14 mouse cellular contexts compared by ENCODE assay signal in genomic region chr1:161196364-161196763, GRCm38 (mm10). TPM values are rescaled to one million over a fixed set of nuclear protein-coding genes. Genes with fewer than 3 reads are reported as not detected.
A peak's percentile ranks its signal among the peaks of the same experiment; 100 is the strongest.
DNase-seq lines count a peak whose midpoint lies in the region; ATAC-seq and TF ChIP-seq lines count a peak whose summit lies in the region.
"Not testable (repeated sequence)": the region's sequence is repeated elsewhere in the genome, so short reads cannot be mapped to it uniquely, and the experiment has no call there.
"Had no signal": no experiment of that assay in that cellular context is flagged by ENCODE, and none has a peak within 500 bp of the region (broad histone marks: within the 10 kb centered on the region; RNA-seq: fewer than 3 reads in every experiment).

No protein-coding gene starts in this region.

- H3K9me3 ChIP-seq in ES-Bruce4 (replicated peaks; ENCODE audit: control insufficient read depth, insufficient read depth, low read length, poor library complexity, severe bottlenecking); embryonic facial prominence, embryonic 15.5 days (replicated peaks); hindbrain, embryonic 11.5 days (ENCODE audit: control insufficient read depth, low read length); kidney, embryonic 14.5 days (ENCODE audit: control insufficient read depth, low read length); liver, embryonic 11.5 days (ENCODE audit: control insufficient read depth, low read length); midbrain, embryonic 10.5 days (replicated peaks); neural tube, embryonic 14.5 days (ENCODE audit: control insufficient read depth, low read length): not testable (repeated sequence)

- WGBS in embryonic facial prominence, embryonic 15.5 days: 49% methylated on average over 11 of the region's 11 CpGs
- WGBS in hindbrain, embryonic 11.5 days: 55% methylated on average over 11 of the region's 11 CpGs
- 55% methylated on average over 11 of the region's 11 CpGs for WGBS in kidney, embryonic 14.5 days
- 57% methylated on average over 11 of the region's 11 CpGs for WGBS in liver, embryonic 11.5 days
- 65% methylated on average over 11 of the region's 11 CpGs for WGBS in midbrain, embryonic 10.5 days
- WGBS in neural tube, embryonic 14.5 days: 41% methylated on average over 11 of the region's 11 CpGs

- not testable (repeated sequence) for H3K27ac ChIP-seq in ES-Bruce4 (ENCODE audit: insufficient read depth, low read length); hindbrain, embryonic 11.5 days (ENCODE audit: low read depth, low read length); kidney, embryonic 14.5 days (ENCODE audit: low read depth, low read length); liver, embryonic 11.5 days (ENCODE audit: low read depth, low read length); neural tube, embryonic 14.5 days (ENCODE audit: low read depth, low read length)
- H3K27ac ChIP-seq in embryonic facial prominence, embryonic 15.5 days (replicated peaks): peak overlapping the region; percentile 89
- H3K27ac ChIP-seq in gastrocnemius, adult 2 months: peak overlapping the region; percentile 67
- peak overlapping the region; percentile 78; the same call in 1 of the 2 replicates for H3K27ac ChIP-seq in midbrain, embryonic 10.5 days (replicated peaks)

- not testable (repeated sequence) for TF ChIP-seq CTCF in ES-Bruce4 (IDR thresholded peaks at IDR 0.05; ENCODE audit: low read depth, low read length); gastrocnemius, adult 2 months (IDR thresholded peaks at IDR 0.05)

- H3K4me3 ChIP-seq in ES-Bruce4 (ENCODE audit: low read depth, low read length): peak overlapping the region; percentile 65
- peak overlapping the region; percentile 47 for H3K4me3 ChIP-seq in embryonic facial prominence, embryonic 15.5 days (replicated peaks)
- H3K4me3 ChIP-seq in gastrocnemius, adult 2 months: peak overlapping the region; percentile 79
- not testable (repeated sequence) for H3K4me3 ChIP-seq in hindbrain, embryonic 11.5 days (ENCODE audit: low read depth, low read length)
- peak overlapping the region; percentile 48; the same call in 1 of the 2 replicates for H3K4me3 ChIP-seq in kidney, embryonic 14.5 days (ENCODE audit: low read length)
- H3K4me3 ChIP-seq in liver, embryonic 11.5 days (ENCODE audit: low read depth, low read length): peak overlapping the region; percentile 56; the same call in 1 of the 2 replicates
- H3K4me3 ChIP-seq in midbrain, embryonic 10.5 days: peak overlapping the region; percentile 60
- peak overlapping the region; percentile 30 for H3K4me3 ChIP-seq in neural tube, embryonic 14.5 days (ENCODE audit: low read depth, low read length)

- not testable (repeated sequence) for TF ChIP-seq POLR2A in ES-Bruce4 (IDR thresholded peaks at IDR 0.05; ENCODE audit: insufficient read depth, low read length)

- TF ChIP-seq EP300 in ES-Bruce4 (IDR thresholded peaks at IDR 0.05; ENCODE audit: insufficient read depth, low read depth, low read length): not testable (repeated sequence)

- not testable (repeated sequence) for ATAC-seq in embryonic facial prominence, embryonic 15.5 days (ENCODE audit: insufficient number of reproducible peaks, low FRiP score, low TSS enrichment, low read depth); hindbrain, embryonic 11.5 days (ENCODE audit: low FRiP score); kidney, embryonic 14.5 days (ENCODE audit: low FRiP score, low TSS enrichment); liver, embryonic 11.5 days (replicated peaks; ENCODE audit: low FRiP score)
- ATAC-seq in neural tube, embryonic 14.5 days (ENCODE audit: low read depth): peak; percentile 12

- not testable (repeated sequence) for H3K9ac ChIP-seq in ES-Bruce4 (ENCODE audit: low read depth, poor library complexity, severe bottlenecking); embryonic facial prominence, embryonic 15.5 days; hindbrain, embryonic 11.5 days (ENCODE audit: low read depth, low read length); kidney, embryonic 14.5 days (ENCODE audit: low read depth, low read length); neural tube, embryonic 14.5 days (replicated peaks; ENCODE audit: low read depth, low read length)
- peak overlapping the region; percentile 70; the same call in 1 of the 2 replicates for H3K9ac ChIP-seq in liver, embryonic 11.5 days (ENCODE audit: low read depth, low read length)

- H3K4me2 ChIP-seq in embryonic facial prominence, embryonic 15.5 days (replicated peaks): peak overlapping the region; percentile 59
- H3K4me2 ChIP-seq in hindbrain, embryonic 11.5 days (replicated peaks; ENCODE audit: low read depth, low read length): peak overlapping the region; percentile 51; the same call in 1 of the 2 replicates
- peak overlapping the region; percentile 74 for H3K4me2 ChIP-seq in kidney, embryonic 14.5 days (replicated peaks; ENCODE audit: low read depth, low read length)
- H3K4me2 ChIP-seq in liver, embryonic 11.5 days: peak overlapping the region; percentile 83
- H3K4me2 ChIP-seq in neural tube, embryonic 14.5 days (ENCODE audit: low read depth, low read length): peak overlapping the region; percentile 58

- H3K27me3 ChIP-seq in ES-Bruce4 (ENCODE audit: control insufficient read depth, insufficient read depth, low read length, poor library complexity, severe bottlenecking); embryonic facial prominence, embryonic 15.5 days; hindbrain, embryonic 11.5 days (ENCODE audit: control insufficient read depth, insufficient read depth, low read length); kidney, embryonic 14.5 days (ENCODE audit: control insufficient read depth, insufficient read depth, low read length); liver, embryonic 11.5 days (replicated peaks; ENCODE audit: control insufficient read depth, insufficient read depth, low read length); midbrain, embryonic 10.5 days (ENCODE audit: low read depth, poor library complexity, severe bottlenecking); neural tube, embryonic 14.5 days (ENCODE audit: control insufficient read depth, insufficient read depth, low read length): not testable (repeated sequence)

- not testable (repeated sequence) for H3K4me1 ChIP-seq in ES-Bruce4 (ENCODE audit: control insufficient read depth, insufficient read depth, low read length); embryonic facial prominence, embryonic 15.5 days; hindbrain, embryonic 11.5 days (replicated peaks; ENCODE audit: control insufficient read depth, insufficient read depth, low read length); kidney, embryonic 14.5 days (ENCODE audit: control insufficient read depth, insufficient read depth, low read length); liver, embryonic 11.5 days (replicated peaks; ENCODE audit: control insufficient read depth, insufficient read depth, low read length); midbrain, embryonic 10.5 days; neural tube, embryonic 14.5 days (ENCODE audit: control insufficient read depth, insufficient read depth, low read length)

- intact Hi-C loops in gastrocnemius, adult 2 months (cut with DNase I): loop anchor here (5.0 kb wide), 3 partner anchors 64 to 454 kb away; partner anchors contain the start of gene Klhl20

- not testable (repeated sequence) for DNase-seq in gastrocnemius, adult 2 months; hindbrain, embryonic 11.5 days (ENCODE audit: low spot score); liver, embryonic 11.5 days (ENCODE audit: low spot score); midbrain, embryonic 10.5 days (ENCODE audit: low spot score)

- H3K36me3 ChIP-seq in ES-Bruce4 (ENCODE audit: control insufficient read depth, insufficient read depth, low read length, poor library complexity, severe bottlenecking); embryonic facial prominence, embryonic 15.5 days; hindbrain, embryonic 11.5 days (ENCODE audit: control insufficient read depth, insufficient read depth, low read length); kidney, embryonic 14.5 days (ENCODE audit: control insufficient read depth, insufficient read depth, low read length); liver, embryonic 11.5 days (ENCODE audit: control insufficient read depth, insufficient read depth, low read length); midbrain, embryonic 10.5 days; neural tube, embryonic 14.5 days (ENCODE audit: control insufficient read depth, insufficient read depth, low read length): not testable (repeated sequence)

RNA-seq across cellular contexts. Expression of gene Tex50, which starts 37.2 kb away (rescaled TPM):
- polyA plus RNA-seq in ES-Bruce4 (2011; ENCODE audit: insufficient read depth, insufficient read length, low read depth, missing spikeins): 0.64 TPM in 1 of 2 replicates, not detected in the other
- polyA plus RNA-seq in embryonic facial prominence, embryonic 15.5 days (2015; fragmentation: Nextera tagmentation; extraction: Ambion mirVana): 0.23 TPM in 1 of 2 replicates, not detected in the other
- not detected for total RNA-seq in gastrocnemius, adult 2 months (2021)
- not detected in 2 replicates for polyA plus RNA-seq in hindbrain, embryonic 11.5 days (2014; fragmentation: Nextera tagmentation; extraction: Ambion mirVana)
- 0.45 and 0.63 TPM in 2 replicates for polyA plus RNA-seq in kidney, embryonic 14.5 days (2014; fragmentation: Nextera tagmentation; extraction: Ambion mirVana)
- not detected in 2 replicates for polyA plus RNA-seq in liver, embryonic 11.5 days (2014; fragmentation: Nextera tagmentation; extraction: Ambion mirVana)
- polyA plus RNA-seq in midbrain, embryonic 10.5 days (2016; fragmentation: Nextera tagmentation; extraction: Ambion mirVana): 0.16 and 0.22 TPM in 2 replicates
- polyA plus RNA-seq in neural tube, embryonic 14.5 days (2014; fragmentation: Nextera tagmentation; extraction: Ambion mirVana): 0.22 and 0.58 TPM in 2 replicates
- total RNA-seq: gastrocnemius, adult 18-20 months; heart, postnatal 10 days; layer of hippocampus, postnatal 10 days; left cerebral cortex, postnatal 4 days; megakaryocyte progenitor cell, adult 5-6 weeks had no signal

RNA-seq across cellular contexts. Expression of gene Ankrd45, which starts 53.9 kb away (rescaled TPM):
- polyA plus RNA-seq in ES-Bruce4 (2011; ENCODE audit: insufficient read depth, insufficient read length, low read depth, missing spikeins): 3.1 and 3.3 TPM in 2 replicates
- polyA plus RNA-seq in embryonic facial prominence, embryonic 15.5 days (2015; fragmentation: Nextera tagmentation; extraction: Ambion mirVana): 2.1 and 3.8 TPM in 2 replicates
- not detected for total RNA-seq in gastrocnemius, adult 2 months (2021)
- 4.6 and 5.9 TPM in 2 replicates for polyA plus RNA-seq in hindbrain, embryonic 11.5 days (2014; fragmentation: Nextera tagmentation; extraction: Ambion mirVana)
- polyA plus RNA-seq in kidney, embryonic 14.5 days (2014; fragmentation: Nextera tagmentation; extraction: Ambion mirVana): 5.1 and 5.9 TPM in 2 replicates
- polyA plus RNA-seq in liver, embryonic 11.5 days (2014; fragmentation: Nextera tagmentation; extraction: Ambion mirVana): 0.53 and 0.74 TPM in 2 replicates
- polyA plus RNA-seq in midbrain, embryonic 10.5 days (2016; fragmentation: Nextera tagmentation; extraction: Ambion mirVana): 5.2 and 5.7 TPM in 2 replicates
- 24.6 and 28.3 TPM in 2 replicates for polyA plus RNA-seq in neural tube, embryonic 14.5 days (2014; fragmentation: Nextera tagmentation; extraction: Ambion mirVana)
- total RNA-seq: gastrocnemius, adult 18-20 months; megakaryocyte progenitor cell, adult 5-6 weeks had no signal
- polyA plus RNA-seq: activated CD4-positive, CD25-positive, alpha-beta regulatory T cell, adult 4 months had no signal

RNA-seq across cellular contexts. Expression of gene Prdx6, which starts 54.7 kb away (rescaled TPM):
- 326 and 342 TPM in 2 replicates for polyA plus RNA-seq in ES-Bruce4 (2011; ENCODE audit: insufficient read depth, insufficient read length, low read depth, missing spikeins)
- 342 and 372 TPM in 2 replicates for polyA plus RNA-seq in embryonic facial prominence, embryonic 15.5 days (2015; fragmentation: Nextera tagmentation; extraction: Ambion mirVana)
- total RNA-seq in gastrocnemius, adult 2 months (2021): 100 to 1,000 TPM; 104 to 168 TPM
- 451 and 491 TPM in 2 replicates for polyA plus RNA-seq in hindbrain, embryonic 11.5 days (2014; fragmentation: Nextera tagmentation; extraction: Ambion mirVana)
- 526 and 601 TPM in 2 replicates for polyA plus RNA-seq in kidney, embryonic 14.5 days (2014; fragmentation: Nextera tagmentation; extraction: Ambion mirVana)
- polyA plus RNA-seq in liver, embryonic 11.5 days (2014; fragmentation: Nextera tagmentation; extraction: Ambion mirVana): 744 and 826 TPM in 2 replicates
- polyA plus RNA-seq in midbrain, embryonic 10.5 days (2016; fragmentation: Nextera tagmentation; extraction: Ambion mirVana): 419 and 505 TPM in 2 replicates
- polyA plus RNA-seq in neural tube, embryonic 14.5 days (2014; fragmentation: Nextera tagmentation; extraction: Ambion mirVana): 154 and 180 TPM in 2 replicates
